Mouse (Mus musculus) limb, embryonic 11.5 days (tissue): ENCODE results near the gene Tead1. TPM values are rescaled to one million over a fixed set of nuclear protein-coding genes. Genes with fewer than 3 reads are reported as not detected.

Experiments used
- ATAC-seq: fragments of 200-750 bp; cut with Nextera tagmentation; 2 replicates; pipeline ENCODE4 v1.8.0; 2017; ENCODE audit warnings: low read depth; ENCODE audit not compliant: insufficient number of reproducible peaks, low FRiP score, low TSS enrichment
- DNase-seq: peaks from one replicate; pipeline ENCODE4 v3.0.0-alpha.2; 2015; ENCODE audit warnings: low spot score
- H3K27ac ChIP-seq: fragments of 300-500 bp; sonication (generic); replicated peaks from 2 replicates; pipeline ENCODE4 v1.5.1; 2014; ENCODE audit warnings: low read depth, mild to moderate bottlenecking, low read length
- H3K27me3 ChIP-seq: fragments of 300-500 bp; sonication (generic); 2 replicates; pipeline ENCODE4 v1.6.1; 2014; ENCODE audit warnings: mild to moderate bottlenecking, low read length, mixed read lengths; ENCODE audit not compliant: control insufficient read depth, insufficient read depth
- H3K36me3 ChIP-seq: fragments of 300-500 bp; sonication (generic); 2 replicates; pipeline ENCODE4 v1.6.1; 2014; ENCODE audit warnings: mild to moderate bottlenecking, low read length, moderate library complexity, mixed read lengths; ENCODE audit not compliant: control insufficient read depth, insufficient read depth
- H3K4me1 ChIP-seq: fragments of 300-500 bp; sonication (generic); 2 replicates; pipeline ENCODE4 v1.6.1; 2014; ENCODE audit warnings: low read length, mixed read lengths; ENCODE audit not compliant: control insufficient read depth, insufficient read depth
- H3K4me2 ChIP-seq: fragments of 300-500 bp; sonication (generic); 2 replicates; pipeline ENCODE4 v1.6.1; 2014; ENCODE audit warnings: low read depth, mild to moderate bottlenecking, moderate library complexity; ENCODE audit not compliant: severe bottlenecking
- H3K4me3 ChIP-seq: fragments of 300-500 bp; sonication (generic); 2 replicates; pipeline ENCODE4 v1.5.1; 2014; ENCODE audit warnings: low read depth, low read length
- H3K9ac ChIP-seq: fragments of 300-500 bp; sonication (generic); 2 replicates; pipeline ENCODE4 v1.6.1; 2014; ENCODE audit warnings: mild to moderate bottlenecking, low read length
- H3K9me3 ChIP-seq: fragments of 300-500 bp; sonication (generic); 2 replicates; pipeline ENCODE4 v1.6.1; 2016; ENCODE audit warnings: low read length; ENCODE audit not compliant: control insufficient read depth
- WGBS: fragments of 180-500 bp; shearing (Covaris S2); extraction: QIAGEN DNeasy Blood & Tissue Kit; methylation state at CpG from one replicate; pipeline ENCODE4 v1.1.7; 2014; 5-methylcytosine and 5-hydroxymethylcytosine counted together
- polyA plus RNA-seq: library from polyadenylated mRNA; unstranded; fragments of >200 nt; fragmentation: Nextera tagmentation; extraction: Ambion mirVana; gene quantifications from 2 replicates; pipeline ENCODE4 v1.2.1, GENCODE M21; 2014

Tead1 gene
- polyA plus RNA-seq, 1 experiment from 2014 or later: 18.3 TPM

- H3K9ac ChIP-seq: no peak overlapping the region
- ATAC-seq: no peak
- H3K9me3 ChIP-seq: no peaks in the 10 kb centered on the region
- 43% methylated on average over 2 of the region's 2 CpGs for WGBS
- no peak overlapping the region for H3K4me2 ChIP-seq
- no peak for DNase-seq
- no peak overlapping the region for H3K27ac ChIP-seq
- H3K4me3 ChIP-seq: no peak overlapping the region
- no peaks in the 10 kb centered on the region for H3K36me3 ChIP-seq
- peaks cover 61% of the 10 kb centered on the region for H3K4me1 ChIP-seq
- H3K27me3 ChIP-seq: no peaks in the 10 kb centered on the region
These were observed 111.2 kb downstream of the Tead1 start for GRCm38 (mm10) chr7:112790334-112790733.

GRCm38 (mm10) chr7:112792679-112793078 is 113.6 kb downstream of the Tead1 start:
- Histone ChIP-seq H3K4me3 (no peak overlapping the region), H3K9me3 (no peaks in the 10 kb centered on the region), H3K36me3 (no peaks in the 10 kb centered on the region), H3K27me3 (no peaks in the 10 kb centered on the region), H3K27ac (no peak overlapping the region), H3K4me2 (no peak overlapping the region), H3K9ac (no peak overlapping the region), H3K4me1 (peaks cover 52% of the 10 kb centered on the region)
- WGBS: 85% methylated on average over 6 of the region's 6 CpGs
- ATAC-seq (no peak), DNase-seq (no peak)

- no peak overlapping the region for H3K4me2 ChIP-seq
- H3K4me3 ChIP-seq: no peak overlapping the region
- H3K9me3 ChIP-seq: no peaks in the 10 kb centered on the region
- H3K27ac ChIP-seq: no peak overlapping the region; the same call in 1 of the 2 replicates
- no peak overlapping the region for H3K9ac ChIP-seq
- H3K4me1 ChIP-seq: peaks cover 46% of the 10 kb centered on the region
- no peaks in the 10 kb centered on the region for H3K27me3 ChIP-seq
- WGBS: 45% methylated on average over 7 of the region's 7 CpGs
- DNase-seq (no peak), ATAC-seq (no peak)
- no peaks in the 10 kb centered on the region for H3K36me3 ChIP-seq
These were observed 114.8 kb downstream of the Tead1 start for GRCm38 (mm10) chr7:112793903-112794302.

GRCm38 (mm10) chr7:112794481-112794880 is 115.4 kb downstream of the Tead1 start:
- WGBS: 3% methylated on average over 2 of the region's 2 CpGs
- H3K4me2 ChIP-seq: no peak overlapping the region
- no peak overlapping the region for H3K9ac ChIP-seq
- no peaks in the 10 kb centered on the region for H3K9me3 ChIP-seq
- peaks cover 43% of the 10 kb centered on the region for H3K4me1 ChIP-seq
- no peak overlapping the region for H3K4me3 ChIP-seq
- DNase-seq: no peak
- no peaks in the 10 kb centered on the region for H3K27me3 ChIP-seq
- no peak for ATAC-seq
- H3K36me3 ChIP-seq: no peaks in the 10 kb centered on the region
- no peak overlapping the region for H3K27ac ChIP-seq

- Histone ChIP-seq H3K27ac (peak overlapping the region; percentile 42), H3K4me3 (no peak overlapping the region), H3K27me3 (no peaks in the 10 kb centered on the region), H3K36me3 (no peaks in the 10 kb centered on the region), H3K4me2 (no peak overlapping the region), H3K9ac (no peak overlapping the region), H3K9me3 (no peaks in the 10 kb centered on the region), H3K4me1 (peaks cover 37% of the 10 kb centered on the region)
- DNase-seq (no peak), ATAC-seq (no peak)
- 74% methylated on average over 8 of the region's 8 CpGs for WGBS
These were observed 118.6 kb downstream of the Tead1 start for GRCm38 (mm10) chr7:112797526-112798321.

- Histone ChIP-seq H3K27me3 (no peaks in the 10 kb centered on the region), H3K9ac (no peak overlapping the region), H3K27ac (no peak overlapping the region), H3K36me3 (no peaks in the 10 kb centered on the region), H3K9me3 (no peaks in the 10 kb centered on the region), H3K4me1 (peaks cover 32% of the 10 kb centered on the region), H3K4me3 (no peak overlapping the region), H3K4me2 (no peak overlapping the region)
- 69% methylated on average over 8 of the region's 8 CpGs for WGBS
- DNase-seq (no peak), ATAC-seq (no peak)
These were observed 122.6 kb downstream of the Tead1 start for GRCm38 (mm10) chr7:112801706-112802105.

GRCm38 (mm10) chr7:112806718-112807400 is 127.7 kb downstream of the Tead1 start:
- Histone ChIP-seq H3K9me3 (no peaks in the 10 kb centered on the region), H3K9ac (no peak overlapping the region), H3K27ac (peak overlapping the region; percentile 74), H3K27me3 (no peaks in the 10 kb centered on the region), H3K4me2 (peak overlapping the region; percentile 26), H3K4me3 (no peak overlapping the region), H3K4me1 (peaks cover 44% of the 10 kb centered on the region), H3K36me3 (no peaks in the 10 kb centered on the region)
- WGBS: 28% methylated on average over 2 of the region's 2 CpGs
- ATAC-seq (peak; percentile 53), DNase-seq (no peak)

- H3K4me3 ChIP-seq: no peak overlapping the region
- peak overlapping the region; percentile 74 for H3K27ac ChIP-seq
- H3K4me1 ChIP-seq: peaks cover 42% of the 10 kb centered on the region
- H3K4me2 ChIP-seq: peak overlapping the region; percentile 26
- no peaks in the 10 kb centered on the region for H3K36me3 ChIP-seq
- 2% methylated on average over 6 of the region's 6 CpGs for WGBS
- peak; percentile 76 for DNase-seq
- H3K9ac ChIP-seq: no peak overlapping the region
- H3K27me3 ChIP-seq: no peaks in the 10 kb centered on the region
- H3K9me3 ChIP-seq: no peaks in the 10 kb centered on the region
- ATAC-seq: peak; percentile 81
These were observed 128.3 kb downstream of the Tead1 start for GRCm38 (mm10) chr7:112807401-112807751.
